In genomic region chr16:91390100-91390499, GRCm38 (mm10) we compare ENCODE assay signal across 10 mouse cellular contexts. TPM values are rescaled to one million over a fixed set of nuclear protein-coding genes. Genes with fewer than 3 reads are reported as not detected.
DNase-seq lines count a peak whose midpoint lies in the region; ATAC-seq and TF ChIP-seq lines count a peak whose summit lies in the region.
"Had no signal": no experiment of that assay in that cellular context is flagged by ENCODE, and none has a peak within 500 bp of the region (broad histone marks: within the 10 kb centered on the region; RNA-seq: fewer than 3 reads in every experiment).

No protein-coding gene starts in this region.

- no peak overlapping the region for H3K4me2 ChIP-seq in liver, embryonic 11.5 days
- H3K4me2 ChIP-seq in CH12.LX (ENCODE audit: insufficient read depth, low read depth, poor library complexity, severe bottlenecking) = no peak overlapping the region
- H3K4me2 ChIP-seq: hindbrain, embryonic 15.5 days; midbrain, embryonic 12.5 days had no signal

- ATAC-seq in liver, embryonic 11.5 days (replicated peaks; ENCODE audit: low FRiP score) = no peak
- peak; percentile 79 for ATAC-seq in megakaryocyte progenitor cell, adult 5-6 weeks (replicated peaks; ENCODE audit: poor library complexity)

- 94% methylated on average over 4 of the region's 4 CpGs for WGBS in liver, adult 2 months
- 90% methylated on average over 4 of the region's 4 CpGs for WGBS in liver, embryonic 11.5 days

- H3K9ac ChIP-seq in liver, adult 2 months (ENCODE audit: low read depth, low read length) = no peak overlapping the region
- no peak overlapping the region for H3K9ac ChIP-seq in liver, embryonic 11.5 days (ENCODE audit: low read depth, low read length)
- H3K9ac ChIP-seq in CH12.LX (ENCODE audit: insufficient read depth, low read depth) = no peak overlapping the region
- H3K9ac ChIP-seq: hindbrain, embryonic 15.5 days; midbrain, embryonic 12.5 days had no signal

- in situ Hi-C loops in CH12.LX (cut with MboI; ENCODE audit: low pct_ligation_motif_present, low pct_unique_long_range_greater_than_20kb, low sequenced_read_pairs) = no loop called here

- H3K27ac ChIP-seq in liver, adult 2 months (replicated peaks; ENCODE audit: insufficient read depth, low read depth, low read length) = no peak overlapping the region
- no peak overlapping the region for H3K27ac ChIP-seq in liver, embryonic 11.5 days (ENCODE audit: low read depth, low read length)
- no peak overlapping the region for H3K27ac ChIP-seq in CH12.LX (ENCODE audit: insufficient read depth, low read depth)
- H3K27ac ChIP-seq: hindbrain, embryonic 15.5 days; midbrain, embryonic 12.5 days had no signal

- peaks cover 50% of the 10 kb centered on the region for H3K36me3 ChIP-seq in liver, adult 2 months (ENCODE audit: control insufficient read depth, insufficient read depth, low read length)
- H3K36me3 ChIP-seq in liver, embryonic 11.5 days (ENCODE audit: control insufficient read depth, insufficient read depth, low read length) = peaks cover 55% of the 10 kb centered on the region
- peaks cover 51 to 85% of the 10 kb centered on the region in 2 experiments for H3K36me3 ChIP-seq in CH12.LX (replicated peaks in 1 of 2; ENCODE audit: control insufficient read depth in 1 of 2, insufficient read depth in 1 of 2, low read length in 1 of 2)

- H3K27me3 ChIP-seq in liver, adult 2 months (ENCODE audit: control insufficient read depth, insufficient read depth, low read length) = no peaks in the 10 kb centered on the region
- H3K27me3 ChIP-seq in liver, embryonic 11.5 days (replicated peaks; ENCODE audit: control insufficient read depth, insufficient read depth, low read length) = no peaks in the 10 kb centered on the region
- H3K27me3 ChIP-seq in CH12.LX (replicated peaks) = no peaks in the 10 kb centered on the region
- H3K27me3 ChIP-seq: hindbrain, embryonic 15.5 days; midbrain, embryonic 12.5 days had no signal

- no peaks in the 10 kb centered on the region; the same call in 1 of the 2 replicates for H3K9me3 ChIP-seq in liver, embryonic 11.5 days (ENCODE audit: control insufficient read depth, low read length)
- peaks cover 10% of the 10 kb centered on the region for H3K9me3 ChIP-seq in CH12.LX (replicated peaks; ENCODE audit: low read length)
- H3K9me3 ChIP-seq: hindbrain, embryonic 15.5 days; midbrain, embryonic 12.5 days had no signal

- peak; percentile 59 for TF ChIP-seq RAD21 in CH12.LX (IDR thresholded peaks at IDR 0.05; ENCODE audit: low read depth, low read length)

- dilution Hi-C loops in CH12.LX (cut with MboI; ENCODE audit: extremely low pct_ligation_motif_present, extremely low pct_unique_long_range_greater_than_20kb, low sequenced_read_pairs) = no loop called here

- H3K79me2 ChIP-seq in liver, adult 2 months (ENCODE audit: control insufficient read depth, insufficient read depth, low read length) = no peaks in the 10 kb centered on the region
- no peaks in the 10 kb centered on the region for H3K79me2 ChIP-seq in CH12.LX (replicated peaks; ENCODE audit: control insufficient read depth, extremely low read depth, insufficient read depth, poor library complexity, severe bottlenecking)

- H3K4me3 ChIP-seq in liver, adult 2 months (ENCODE audit: insufficient read depth, low read depth, low read length) = no peak overlapping the region
- no peak overlapping the region for H3K4me3 ChIP-seq in liver, embryonic 11.5 days (ENCODE audit: low read depth, low read length)
- H3K4me3 ChIP-seq in CH12.LX (replicated peaks in 1 of 3; ENCODE audit: low read depth in 2 of 3, low read length in 2 of 3, poor library complexity in 1 of 3) = no peak overlapping the region
- H3K4me3 ChIP-seq: hindbrain, embryonic 15.5 days; midbrain, embryonic 12.5 days had no signal

- TF ChIP-seq EP300 in CH12.LX (IDR thresholded peaks at IDR 0.05; ENCODE audit: low read length) = no peak

- TF ChIP-seq CTCF in liver, adult 2 months (IDR thresholded peaks at IDR 0.05; ENCODE audit: low read depth, low read length) = peak; percentile 73
- TF ChIP-seq CTCF in CH12.LX (conservative IDR thresholded peaks at IDR 0.05 in 1 of 2, IDR thresholded peaks at IDR 0.05 in 1 of 2; ENCODE audit: low read depth in 2 of 2, low read length in 2 of 2) = peak; percentile 43 to 69

- peaks cover 13% of the 10 kb centered on the region for H3K4me1 ChIP-seq in liver, adult 2 months (ENCODE audit: control insufficient read depth, insufficient read depth, low read length)
- H3K4me1 ChIP-seq in liver, embryonic 11.5 days (replicated peaks; ENCODE audit: control insufficient read depth, insufficient read depth, low read length) = no peaks in the 10 kb centered on the region
- H3K4me1 ChIP-seq in CH12.LX (ENCODE audit: control insufficient read depth in 1 of 2, insufficient read depth in 2 of 2) = peaks cover 3 to 12% of the 10 kb centered on the region in 2 experiments; a peak in 3 of 4 replicates
- H3K4me1 ChIP-seq: hindbrain, embryonic 15.5 days; midbrain, embryonic 12.5 days had no signal

- no peak for DNase-seq in liver, adult 2 months (ENCODE audit: extremely low read depth, low read depth, low spot score)
- no peak for DNase-seq in liver, embryonic 11.5 days (ENCODE audit: low spot score)
- DNase-seq in CH12.LX (ENCODE audit: extremely low read depth) = peak; percentile 56
- peak; percentile 35 for DNase-seq in T-cell, adult 2 months (ENCODE audit: low spot score)
- DNase-seq in adrenal gland, postnatal 36 days = no peak
- DNase-seq in kidney, adult 11 months = no peak
- DNase-seq: left cerebral cortex, postnatal 4 days had no signal

- no peak for TF ChIP-seq POLR2A in liver, adult 2 months (IDR thresholded peaks at IDR 0.05; ENCODE audit: extremely low read depth, insufficient read depth, low read length)
- no peak for TF ChIP-seq POLR2A in CH12.LX (IDR thresholded peaks at IDR 0.05; ENCODE audit: low read depth, low read length)

TF ChIP-seq in CH12.LX, 34 proteins besides CTCF, POLR2A, EP300 and RAD21:
- TF ChIP-seq E2F4 (IDR thresholded peaks at IDR 0.05; ENCODE audit: insufficient replicate concordance, low read depth, low read length) (0 out of 2 replicates have a peak, but pooled peaks have one; percentile 38), BHLHE40 (IDR thresholded peaks at IDR 0.05; ENCODE audit: low read depth, low read length) (no peak), MEF2A (IDR thresholded peaks at IDR 0.05; ENCODE audit: borderline replicate concordance, low read depth, low read length) (0 out of 2 replicates have a peak, but pooled peaks have one; percentile 14), ZNF384 (IDR thresholded peaks at IDR 0.05; ENCODE audit: low read depth, low read length) (peak; percentile 91), SMC3 (IDR thresholded peaks at IDR 0.05; ENCODE audit: low read depth, low read length) (peak; percentile 72), MAFK (IDR thresholded peaks at IDR 0.05; ENCODE audit: insufficient replicate concordance, low read length) (peak; percentile 36; the same call in 1 of the 2 replicates), ZC3H11A (IDR thresholded peaks at IDR 0.05; ENCODE audit: low read depth, low read length) (no peak), ZMIZ1 (IDR thresholded peaks at IDR 0.05; ENCODE audit: low read depth, low read length) (no peak), USF2 (conservative IDR thresholded peaks at IDR 0.05; ENCODE audit: low read depth, low read length) (no peak), TCF12 (IDR thresholded peaks at IDR 0.05; ENCODE audit: low read depth, low read length) (0 out of 2 replicates have a peak, but pooled peaks have one; percentile 19), JUN (IDR thresholded peaks at IDR 0.05; ENCODE audit: insufficient read depth, low read depth, low read length) (no peak), GABPA (IDR thresholded peaks at IDR 0.05; ENCODE audit: insufficient replicate concordance, low read depth, low read length) (no peak), SIN3A (IDR thresholded peaks at IDR 0.05; ENCODE audit: low read length) (no peak)

RNA-seq across cellular contexts. Expression of gene Gm21970, which starts 1.4 kb away (rescaled TPM):
- total RNA-seq in liver, adult 2 months (2014; rRNA removed) = 0.83 TPM in 1 of 2 replicates, not detected in the other
- polyA plus RNA-seq in liver, adult 2 months (2012; rRNA removed) = not detected in 2 replicates
- not detected in 2 replicates for polyA plus RNA-seq in liver, embryonic 11.5 days (2014; fragmentation: Nextera tagmentation; extraction: Ambion mirVana)
- total RNA-seq in CH12.LX (2012; rRNA removed) = not detected in 2 replicates
- total RNA-seq in CH12.LX (2014; rRNA removed) = not detected in 2 replicates
- not detected in 2 replicates for polyA plus RNA-seq in CH12.LX (2012; ENCODE audit: insufficient read length, low read depth)
- total RNA-seq in megakaryocyte progenitor cell, adult 5-6 weeks (2015) = not detected in 2 replicates
- not detected in 2 replicates for total RNA-seq in megakaryocyte progenitor cell, adult 5-6 weeks (2017)
- not detected for total RNA-seq in adrenal gland, postnatal 36 days (2021)
- total RNA-seq: left cerebral cortex, postnatal 4 days had no signal
- polyA plus RNA-seq: hindbrain, embryonic 15.5 days; midbrain, embryonic 12.5 days had no signal

RNA-seq across cellular contexts. Expression of gene Il10rb, which starts 15.9 kb away (rescaled TPM):
- total RNA-seq in liver, adult 2 months (2014; rRNA removed) = 7.3 and 9.5 TPM in 2 replicates
- 5.0 and 5.1 TPM in 2 replicates for polyA plus RNA-seq in liver, adult 2 months (2012; rRNA removed)
- 29.8 and 32.9 TPM in 2 replicates for polyA plus RNA-seq in liver, embryonic 11.5 days (2014; fragmentation: Nextera tagmentation; extraction: Ambion mirVana)
- total RNA-seq in CH12.LX (2012; rRNA removed) = 27.5 and 32.1 TPM in 2 replicates
- 34.8 and 36.1 TPM in 2 replicates for total RNA-seq in CH12.LX (2014; rRNA removed)
- 35.6 and 37.9 TPM in 2 replicates for polyA plus RNA-seq in CH12.LX (2012; ENCODE audit: insufficient read length, low read depth)
- 42.7 and 46.2 TPM in 2 replicates for total RNA-seq in megakaryocyte progenitor cell, adult 5-6 weeks (2015)
- 36.6 and 39.2 TPM in 2 replicates for total RNA-seq in megakaryocyte progenitor cell, adult 5-6 weeks (2017)
- total RNA-seq in adrenal gland, postnatal 36 days (2021) = 100 to 1,000 TPM; 202 to 301 TPM

RNA-seq across cellular contexts. Expression of gene Ifnar2, which starts 17.5 kb away (rescaled TPM):
- total RNA-seq in liver, adult 2 months (2014; rRNA removed) = 69.1 and 84.2 TPM in 2 replicates
- 115 and 144 TPM in 2 replicates for polyA plus RNA-seq in liver, adult 2 months (2012; rRNA removed)
- 66.7 and 70.9 TPM in 2 replicates for polyA plus RNA-seq in liver, embryonic 11.5 days (2014; fragmentation: Nextera tagmentation; extraction: Ambion mirVana)
- total RNA-seq in CH12.LX (2012; rRNA removed) = 25.5 and 34.9 TPM in 2 replicates
- 32.0 and 33.1 TPM in 2 replicates for total RNA-seq in CH12.LX (2014; rRNA removed)
- 33.7 and 34.5 TPM in 2 replicates for polyA plus RNA-seq in CH12.LX (2012; ENCODE audit: insufficient read length, low read depth)
- 146 and 154 TPM in 2 replicates for total RNA-seq in megakaryocyte progenitor cell, adult 5-6 weeks (2015)
- total RNA-seq in megakaryocyte progenitor cell, adult 5-6 weeks (2017) = 113 and 122 TPM in 2 replicates
- 100 to 1,000 TPM; 101 to 120 TPM for total RNA-seq in adrenal gland, postnatal 36 days (2021)

Comparison
In these comparisons a context has a peak if more than half of its experiments do, and no peak if none do; other contexts are left out.
1. DNase-seq: peak in CH12.LX (single experiment) and T-cell, adult 2 months (single experiment); none in liver, adult 2 months (single experiment), liver, embryonic 11.5 days (single experiment), adrenal gland, postnatal 36 days (0 of 2) and kidney, adult 11 months (single experiment).
2. RNA of gene Il10rb, which starts 15.9 kb away (total RNA-seq): 202 to 301 TPM in adrenal gland, postnatal 36 days; 36.6 to 46.2 TPM in megakaryocyte progenitor cell, adult 5-6 weeks, 27.5 to 36.1 TPM in CH12.LX and 7.3 to 9.5 TPM in liver, adult 2 months; every median in the first group is over 4 times any median in the second.